Mouse (Mus musculus): ENCODE measurements at regions not wholly inside any gene's neighbourhood (a gene's known extent, or its start where the extent isn't known, plus 50 kb on each side); places are given as distances from the start of the nearest gene placed in this dataset.
A peak's percentile ranks its signal among the peaks of the same experiment; 100 is the strongest.
"Not testable (repeated sequence)": the region's sequence is repeated elsewhere in the genome, so short reads cannot be mapped to it uniquely, and the experiment has no call there.

DNA sequence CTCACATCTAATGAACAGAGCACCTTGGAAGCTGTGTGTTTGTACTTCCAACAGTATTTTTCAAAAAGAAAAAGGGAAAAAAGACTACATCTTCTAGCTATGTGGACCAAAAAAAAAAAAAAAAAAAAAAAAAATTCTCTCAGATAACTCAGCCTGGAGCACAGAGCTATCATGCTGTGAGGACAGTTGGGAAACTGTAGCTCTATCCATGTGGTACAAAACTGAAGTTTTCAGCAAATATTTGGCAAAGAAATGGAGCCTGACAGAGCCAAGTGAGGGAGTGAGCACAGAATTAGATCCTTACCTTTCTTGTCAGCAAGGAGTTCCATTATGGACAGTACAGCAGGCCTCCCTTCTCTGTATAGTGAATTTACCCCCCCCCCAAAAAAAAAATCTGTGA, 550.2 kb downstream of the Rapgef2 start:
- DNase-seq = peak in 1 of 2 experiments; percentile 32

DNA sequence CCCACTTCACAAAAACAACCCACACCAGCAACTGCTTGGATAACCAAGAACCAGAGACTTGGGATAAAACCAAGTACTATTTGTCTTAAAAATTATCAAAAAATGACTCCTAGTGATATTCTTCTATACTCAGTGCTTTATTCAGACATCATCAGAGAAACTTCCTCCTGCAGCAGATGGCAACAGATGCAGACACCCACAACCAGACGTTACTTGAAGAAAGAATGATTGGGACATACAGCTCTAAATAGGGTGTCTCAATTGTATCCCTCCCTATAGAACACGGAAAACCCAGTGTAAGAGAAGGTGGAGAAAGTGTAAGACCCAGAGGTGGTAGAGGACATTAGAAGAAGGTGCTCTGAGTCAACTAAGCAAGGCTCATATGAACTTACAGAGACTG, 569.6 kb downstream of the Rapgef2 start:
- no peak for DNase-seq

DNA sequence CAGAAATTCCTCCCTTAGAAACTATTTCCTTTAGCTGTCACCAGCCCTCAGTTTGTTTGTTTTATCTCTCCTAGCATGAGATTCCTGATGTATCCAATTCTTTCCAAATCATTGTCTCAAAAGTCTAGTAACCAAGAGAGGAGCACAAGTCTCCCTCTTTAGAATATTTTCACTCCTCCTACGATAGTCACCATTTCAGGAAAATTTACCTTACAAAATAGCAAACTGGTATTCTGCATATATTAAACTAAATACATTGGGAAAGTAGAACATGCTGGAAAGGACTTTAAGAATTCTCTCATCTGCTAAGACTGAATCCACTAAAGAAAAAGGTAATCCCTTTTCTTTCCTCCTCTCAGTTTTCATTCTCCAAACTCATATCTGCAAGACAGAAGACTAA, 578.6 kb downstream of the Rapgef2 start:
- no peak for DNase-seq

DNA sequence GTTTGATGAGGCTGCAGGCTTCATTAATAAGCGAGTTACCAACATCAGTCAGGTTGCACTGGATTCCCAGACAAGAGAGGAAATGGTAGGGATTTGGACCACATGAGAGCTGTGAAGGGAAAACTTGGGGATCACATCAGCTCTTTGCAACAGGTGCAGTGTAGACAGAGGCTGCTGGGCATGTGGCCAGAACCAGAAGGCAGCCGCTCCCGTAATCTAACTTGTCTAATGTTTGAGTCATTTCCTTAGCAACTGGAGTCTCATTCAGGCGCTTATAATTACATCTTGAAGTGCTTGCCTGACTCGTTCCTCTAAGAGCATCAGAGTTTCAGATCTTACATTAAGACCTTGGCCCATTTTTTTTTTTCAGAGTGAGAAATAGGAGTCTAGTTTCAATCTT, 587.4 kb downstream of the Rapgef2 start:
- no peak for DNase-seq

GRCm38 (mm10) chr3:78691499-78691898, 594.8 kb downstream of the Rapgef2 start:
- peak; percentile 5 to 12 for DNase-seq

DNA sequence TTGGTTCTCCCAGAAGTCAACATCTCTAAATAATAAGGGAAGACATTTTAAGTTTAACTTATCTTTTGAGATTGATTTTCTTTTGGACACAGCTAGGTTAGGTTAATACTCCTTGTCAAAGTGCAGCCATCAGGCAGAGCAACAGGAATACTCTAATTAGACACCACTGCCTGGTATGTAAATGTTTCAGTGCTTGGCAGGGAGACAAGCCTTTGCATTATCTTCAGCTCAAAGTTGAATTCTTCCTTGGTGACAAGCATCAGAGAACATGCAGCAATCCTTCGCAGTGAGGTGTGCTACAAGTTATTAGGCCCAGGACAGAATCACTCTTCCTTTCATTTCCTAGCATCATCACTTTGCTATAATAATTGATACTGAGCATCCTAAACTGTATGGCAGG, 608.7 kb downstream of the Rapgef2 start:
- DNase-seq = no peak

DNA sequence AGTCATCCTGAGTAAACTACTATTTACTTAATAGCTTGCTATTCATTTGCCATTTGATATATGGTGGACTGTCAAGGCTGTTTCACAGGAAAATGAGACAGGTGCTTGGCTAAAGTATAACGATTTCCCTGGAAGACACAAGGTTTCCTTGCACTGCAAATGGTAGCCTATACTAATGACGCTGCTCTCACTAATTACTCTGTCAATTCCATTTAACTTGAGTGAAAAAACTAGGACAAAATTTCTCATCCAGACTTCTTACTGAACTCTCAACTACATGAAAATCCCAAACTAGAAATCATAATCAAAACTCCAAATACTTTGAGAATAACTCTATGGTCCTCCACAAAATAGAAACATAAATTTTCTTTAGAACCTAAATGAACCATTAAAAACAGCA, 609.5 kb downstream of the Rapgef2 start:
- DNase-seq = no peak

- DNase-seq = no peak
These were observed 611.7 kb downstream of the Rapgef2 start for GRCm38 (mm10) chr3:78674529-78675187.

DNA sequence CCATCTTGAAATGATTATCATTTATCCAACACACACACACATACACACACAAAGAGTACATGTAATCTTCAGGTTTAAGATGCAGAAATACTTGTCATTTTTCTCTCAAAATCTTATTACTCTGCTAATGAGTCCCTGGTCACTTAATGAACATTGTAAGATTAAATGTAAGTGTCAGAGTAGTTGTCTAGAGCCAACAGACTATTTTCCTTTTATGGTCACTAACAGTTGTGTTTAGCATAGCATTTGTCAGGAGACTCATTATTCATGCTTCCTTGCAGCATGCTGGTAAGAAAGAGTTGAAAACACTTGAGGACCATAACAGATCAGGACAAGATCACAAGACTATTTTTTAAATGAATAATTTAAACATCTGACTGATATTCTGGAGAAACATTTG, 618.3 kb downstream of the Rapgef2 start:
- no peak for DNase-seq

DNA sequence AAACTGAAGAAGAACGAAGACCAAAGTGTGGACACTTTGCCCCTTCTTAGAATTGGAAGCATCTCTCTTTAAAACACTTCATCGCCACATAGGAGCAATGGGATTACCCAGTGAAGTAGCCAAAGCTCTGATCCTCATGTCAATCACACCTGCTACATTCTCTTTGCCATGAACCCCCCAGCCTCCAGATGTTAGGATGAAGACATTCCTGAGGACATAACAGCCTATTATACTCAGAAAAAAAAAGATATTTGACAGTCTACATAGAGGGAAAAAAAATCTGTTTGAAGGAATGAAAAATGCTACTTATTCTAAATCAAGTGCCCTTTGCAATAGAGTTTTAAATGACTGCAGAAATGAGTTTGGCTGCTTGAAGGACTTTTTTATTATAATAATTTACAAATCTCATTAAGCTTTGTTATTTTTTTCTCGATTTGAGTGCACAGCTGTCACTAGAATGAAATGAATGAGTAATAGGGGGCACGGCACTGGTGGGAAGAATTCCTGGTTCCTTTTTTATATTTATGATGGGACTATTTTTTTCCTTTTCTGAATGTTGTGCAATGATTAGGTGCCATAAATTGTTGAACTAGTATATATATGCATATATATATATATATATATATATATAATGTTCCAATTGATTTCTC, 618.8 kb downstream of the Rapgef2 start:
- no peak for DNase-seq

DNA sequence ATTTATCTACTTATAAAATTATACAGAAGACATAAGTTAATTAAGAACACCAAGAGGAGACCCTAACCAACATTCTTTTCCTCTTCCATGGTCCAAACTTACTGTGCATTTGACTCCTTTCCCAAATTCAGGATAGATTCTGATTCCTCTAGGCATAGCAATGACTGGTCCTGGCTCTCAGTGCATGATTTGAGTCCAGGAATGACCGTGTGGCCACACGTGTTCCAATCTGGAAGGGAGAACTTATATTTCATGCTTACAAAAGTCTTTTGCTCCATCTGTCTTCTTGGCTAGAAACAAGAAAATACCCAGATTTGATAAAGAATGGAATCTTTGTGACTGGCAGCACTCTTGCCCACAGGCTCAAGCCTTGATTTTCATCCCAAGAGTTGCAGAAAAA, 638.2 kb downstream of the Rapgef2 start:
- DNase-seq = no peak

DNA sequence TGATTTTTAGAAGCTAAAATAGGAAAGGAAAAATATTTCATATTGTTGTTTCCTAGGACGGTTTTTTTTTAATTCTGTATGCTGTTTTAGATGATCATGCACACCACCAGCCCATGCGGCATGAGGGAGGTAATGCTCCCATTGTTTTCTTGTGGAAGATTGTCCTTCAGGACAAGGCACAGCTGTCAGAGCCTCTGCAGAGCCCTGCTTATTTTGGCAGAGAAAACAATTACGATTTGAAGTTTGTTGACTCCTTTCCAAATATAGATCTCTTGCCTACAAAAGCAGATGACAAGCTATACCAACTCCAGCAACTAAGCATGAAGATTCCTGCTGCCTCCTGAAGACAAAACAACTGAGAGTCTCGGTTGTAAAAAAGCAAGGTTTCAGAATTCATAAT, 650.9 kb downstream of the Rapgef2 start:
- no peak for DNase-seq

- peak; percentile 32 to 68 for DNase-seq
These were observed 667.4 kb downstream of the Rapgef2 start for GRCm38 (mm10) chr3:78618900-78619299.

DNA sequence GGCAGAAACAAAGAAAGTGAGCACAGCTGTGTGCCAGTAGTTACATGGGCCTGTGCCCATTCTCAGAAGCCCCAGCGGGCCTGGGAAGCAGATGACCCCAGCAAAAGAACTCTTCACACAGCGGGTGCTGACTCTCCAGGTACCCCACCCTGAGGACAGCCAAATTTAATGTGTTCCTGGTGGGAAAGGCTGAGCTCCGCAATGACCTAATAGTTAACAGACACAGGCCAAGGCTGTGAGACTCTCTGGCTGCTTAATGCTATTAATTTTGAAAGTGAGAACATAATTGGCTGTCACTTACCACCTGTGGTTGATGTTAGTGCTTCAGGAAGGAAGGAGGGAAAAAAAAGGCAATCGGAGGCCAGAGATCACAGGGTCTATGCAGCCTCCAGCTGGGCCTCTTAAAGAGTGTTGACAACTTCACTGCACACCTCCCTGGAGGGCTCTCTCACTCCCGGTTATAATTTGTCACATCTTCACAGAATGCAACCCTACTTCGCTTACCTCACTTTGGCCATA, 691.5 kb downstream of the Rapgef2 start:
- DNase-seq = no peak

- no peak for DNase-seq
These were observed 692.0 kb downstream of the Rapgef2 start for GRCm38 (mm10) chr3:78594305-78594704.

DNA sequence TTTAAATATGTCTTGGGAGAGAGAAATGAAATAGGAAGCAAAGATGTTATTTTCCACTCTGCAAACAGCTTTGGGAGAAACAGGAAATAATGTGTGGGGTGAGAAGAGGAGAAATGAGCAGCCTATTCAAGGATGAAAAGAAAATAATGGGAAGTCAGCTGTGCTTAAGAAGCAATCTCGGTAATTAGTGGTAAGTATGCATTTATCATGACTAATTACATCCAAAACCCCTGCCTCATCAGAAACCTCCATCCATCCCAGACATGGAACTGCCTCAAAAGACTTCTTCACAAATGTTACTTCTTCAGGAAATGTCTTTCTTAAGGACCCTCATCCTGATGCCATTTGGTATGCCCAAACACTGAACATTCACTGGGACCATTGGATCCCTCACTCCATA, 699.7 kb downstream of the Rapgef2 start:
- DNase-seq = no peak

DNA sequence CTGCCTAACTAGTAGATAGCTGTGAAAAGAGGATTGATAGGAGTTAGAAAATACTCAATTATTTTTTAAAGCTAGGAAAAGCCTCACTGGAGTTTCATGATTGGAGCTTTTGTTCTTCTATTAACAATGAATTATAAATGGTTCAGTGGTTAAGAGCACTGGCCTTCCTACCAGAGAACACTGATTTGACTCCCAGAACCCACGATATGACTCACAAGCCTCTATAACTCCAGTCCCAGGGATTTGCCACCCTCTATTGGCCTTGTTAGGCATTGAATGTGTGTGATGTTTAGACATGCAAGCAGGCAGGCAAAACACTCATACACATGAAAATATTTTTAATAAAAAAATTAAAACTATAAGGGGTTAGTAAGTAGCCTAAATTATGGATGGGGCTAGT, 704.4 kb downstream of the Rapgef2 start:
- DNase-seq = peak in 1 of 2 experiments; percentile 9

DNA sequence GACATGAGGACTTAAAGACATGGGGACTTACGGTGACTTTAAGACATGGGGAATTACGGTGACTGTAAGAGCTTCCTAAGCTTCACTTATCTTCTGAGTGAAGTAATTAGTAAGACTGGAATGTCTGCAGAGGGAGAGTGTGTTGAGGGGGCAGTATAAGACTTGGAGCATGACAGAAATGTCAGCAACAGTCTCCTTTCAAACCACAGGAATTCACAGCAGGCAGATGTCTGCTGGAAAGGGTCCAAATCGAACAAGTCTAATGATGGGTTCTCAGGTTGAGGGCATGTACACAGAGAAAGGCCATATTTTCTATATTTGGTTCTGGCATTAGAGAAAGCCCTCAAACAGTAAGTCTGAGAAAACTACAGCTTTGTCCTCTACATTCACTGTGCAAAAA, 705.2 kb downstream of the Rapgef2 start:
- no peak for DNase-seq

- no peak for DNase-seq
These were observed 710.5 kb downstream of the Rapgef2 start for GRCm38 (mm10) chr3:78575667-78576464.

- DNase-seq = no peak
These were observed 711.5 kb downstream of the Rapgef2 start for GRCm38 (mm10) chr3:78574807-78575206.

- no peak for DNase-seq
These were observed 713.0 kb downstream of the Rapgef2 start for GRCm38 (mm10) chr3:78573299-78573698.

DNA sequence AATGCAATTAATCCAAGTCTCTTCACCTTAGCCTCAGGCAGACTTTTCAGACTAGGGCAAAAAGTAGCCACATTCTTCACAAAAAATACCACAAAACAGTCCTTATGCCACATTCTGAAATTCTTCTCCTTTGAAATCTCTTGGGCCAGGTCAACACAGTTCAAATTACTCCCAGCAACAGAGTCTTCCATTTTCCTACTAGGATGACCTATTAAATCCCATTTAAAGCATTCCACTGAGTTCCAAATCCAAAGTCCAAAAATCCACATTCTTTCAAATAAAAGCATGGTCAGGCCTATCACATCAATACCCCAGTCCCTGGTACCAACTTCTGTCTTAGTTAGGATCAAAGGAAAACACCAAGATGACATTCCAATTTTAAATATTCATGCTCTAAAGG, 721.4 kb downstream of the Rapgef2 start:
- DNase-seq = not testable (repeated sequence)
